Mouse (Mus musculus) right cerebral cortex, postnatal 10 days (tissue): ENCODE data around the gene Tlr12.
"Not testable (repeated sequence)": the region's sequence is repeated elsewhere in the genome, so short reads cannot be mapped to it uniquely, and the experiment has no call there.

ENCODE experiments used
- DNase-seq, 2 experiments: peaks; one replicate each; pipeline ENCODE4 v3.0.0; 2021; ENCODE audit warnings: low spot score in 2 of 2

Tlr12 gene

DNA sequence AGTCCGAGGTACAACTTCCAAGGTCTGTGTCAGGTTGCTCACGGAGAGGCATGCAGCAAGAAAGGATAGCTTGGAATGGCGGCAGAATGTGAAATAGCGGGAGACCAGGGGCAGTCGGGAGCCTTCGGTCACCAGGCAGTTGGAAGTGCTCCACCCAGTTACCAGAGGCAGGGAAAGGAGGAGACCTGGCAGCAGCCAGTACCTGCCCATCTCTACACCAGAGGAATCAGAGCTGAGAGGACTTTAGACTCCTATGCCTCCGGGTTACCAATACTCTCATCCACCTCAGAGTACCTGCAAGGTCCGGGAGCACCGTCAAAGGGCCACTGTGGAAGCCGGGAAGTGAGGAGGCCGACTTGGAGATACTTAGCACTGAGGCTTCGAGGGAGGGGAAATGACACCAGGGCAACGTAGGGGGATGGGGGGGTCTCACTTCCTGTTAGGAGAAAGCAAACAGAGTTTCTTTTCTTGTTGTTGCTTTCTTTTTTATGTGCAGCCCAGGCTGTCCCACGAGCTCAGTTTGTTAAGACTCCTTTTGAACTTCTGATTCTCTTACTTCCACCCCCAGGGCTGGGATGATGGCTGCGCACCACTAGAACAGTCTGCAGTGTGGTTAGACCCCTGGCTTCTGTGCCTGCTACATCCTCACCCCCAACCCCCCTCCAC, at the start of gene Tlr12:
Tlr12 (minus strand) TSS at position 374 of the 666 bp plus-strand sequence.
- DNase-seq = no peak

DNA sequence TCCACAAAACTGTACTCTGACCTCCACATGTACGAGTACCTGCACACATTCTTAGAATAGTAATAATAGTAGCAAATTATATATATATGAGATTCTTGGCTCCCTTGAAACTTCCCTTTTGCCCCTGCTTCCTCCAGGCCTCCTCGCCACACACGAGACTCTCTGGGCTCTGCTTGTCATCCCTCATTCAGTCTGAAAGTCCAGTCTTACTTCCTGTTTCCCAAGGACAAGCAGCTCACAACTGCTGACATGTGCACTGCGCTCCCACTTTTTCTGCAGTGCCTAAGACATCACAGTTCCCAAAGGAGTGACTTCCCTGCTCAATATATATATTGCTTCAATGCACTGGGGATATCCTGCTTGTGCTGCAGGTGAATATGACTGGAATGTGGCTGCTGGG, 48.8 kb upstream of the Tlr12 start:
- DNase-seq = not testable (repeated sequence)

GRCm38 (mm10) chr4:128666362-128666761, 47.9 kb upstream of the Tlr12 start:
- not testable (repeated sequence) for DNase-seq

DNA sequence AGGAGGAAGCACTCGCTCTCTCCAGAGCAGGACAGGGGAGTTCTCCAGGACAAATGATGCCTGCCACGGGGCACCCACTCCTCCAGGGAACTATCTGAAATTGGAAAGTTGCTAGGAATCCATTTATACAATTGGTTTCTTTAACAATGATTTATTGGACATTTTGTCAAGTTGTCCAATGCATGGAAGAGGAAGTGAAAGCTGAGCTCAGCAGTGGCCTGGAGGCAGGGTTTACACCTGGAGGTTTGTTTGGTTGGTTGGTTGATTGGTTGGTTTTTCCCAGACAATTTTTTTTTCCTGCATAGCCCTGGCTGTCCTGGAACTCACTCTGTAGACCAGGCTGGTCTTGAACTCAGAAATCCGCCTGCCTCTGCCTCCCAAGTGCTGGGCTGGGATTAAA, 45.6 kb upstream of the Tlr12 start:
- DNase-seq = no peak

GRCm38 (mm10) chr4:128661063-128661462, 42.6 kb upstream of the Tlr12 start:
- no peak for DNase-seq

GRCm38 (mm10) chr4:128660196-128660595, 41.8 kb upstream of the Tlr12 start:
- no peak for DNase-seq

DNA sequence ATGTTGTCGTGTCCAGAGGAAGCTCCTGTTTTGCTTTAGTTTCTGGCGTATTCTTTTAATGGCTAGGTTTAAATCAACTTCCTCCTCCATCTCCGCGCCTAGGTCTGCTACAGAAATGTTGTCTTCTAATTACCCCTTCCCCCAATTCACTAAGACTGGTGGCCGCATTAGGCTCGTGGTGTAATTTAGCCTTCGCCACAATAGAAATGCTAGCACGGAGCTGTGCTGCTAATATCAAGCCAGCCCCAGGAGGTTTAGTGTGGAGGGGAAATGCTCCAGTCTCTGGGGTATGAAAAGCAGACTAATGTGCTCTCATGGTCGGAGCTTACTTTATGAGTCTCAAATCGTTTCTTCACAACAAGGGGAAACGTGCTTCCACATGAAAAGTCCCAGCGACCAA, 37.0 kb upstream of the Tlr12 start:
- no peak for DNase-seq

- peak; percentile 98 to 99 for DNase-seq
Observed at GRCm38 (mm10) chr4:128654505-128655381, 36.3 kb upstream of the Tlr12 start, which contains the start of gene Phc2. Gene Phc2, plus strand, starts transcription at chr4:128654702.

GRCm38 (mm10) chr4:128652584-128653298, 34.3 kb upstream of the Tlr12 start:
- DNase-seq = no peak

DNA sequence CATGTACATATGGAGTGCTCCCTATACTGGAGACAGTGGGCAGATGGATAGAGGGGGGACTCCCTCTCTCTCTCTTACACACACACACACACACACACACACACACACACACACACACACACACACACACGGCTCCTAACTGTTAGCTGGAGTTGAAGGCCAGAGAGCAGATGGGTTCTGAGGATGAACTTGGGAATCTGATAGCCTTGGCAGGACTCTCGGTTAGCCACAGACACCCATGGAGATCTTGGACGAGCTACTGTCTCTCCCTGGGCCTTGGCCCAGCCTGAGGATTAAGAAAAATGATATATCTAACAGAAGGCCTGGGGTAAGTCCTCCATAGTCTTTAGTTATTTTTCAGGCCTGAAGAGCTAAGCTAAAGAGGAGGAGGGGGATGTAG, 33.1 kb upstream of the Tlr12 start:
- no peak for DNase-seq

DNA sequence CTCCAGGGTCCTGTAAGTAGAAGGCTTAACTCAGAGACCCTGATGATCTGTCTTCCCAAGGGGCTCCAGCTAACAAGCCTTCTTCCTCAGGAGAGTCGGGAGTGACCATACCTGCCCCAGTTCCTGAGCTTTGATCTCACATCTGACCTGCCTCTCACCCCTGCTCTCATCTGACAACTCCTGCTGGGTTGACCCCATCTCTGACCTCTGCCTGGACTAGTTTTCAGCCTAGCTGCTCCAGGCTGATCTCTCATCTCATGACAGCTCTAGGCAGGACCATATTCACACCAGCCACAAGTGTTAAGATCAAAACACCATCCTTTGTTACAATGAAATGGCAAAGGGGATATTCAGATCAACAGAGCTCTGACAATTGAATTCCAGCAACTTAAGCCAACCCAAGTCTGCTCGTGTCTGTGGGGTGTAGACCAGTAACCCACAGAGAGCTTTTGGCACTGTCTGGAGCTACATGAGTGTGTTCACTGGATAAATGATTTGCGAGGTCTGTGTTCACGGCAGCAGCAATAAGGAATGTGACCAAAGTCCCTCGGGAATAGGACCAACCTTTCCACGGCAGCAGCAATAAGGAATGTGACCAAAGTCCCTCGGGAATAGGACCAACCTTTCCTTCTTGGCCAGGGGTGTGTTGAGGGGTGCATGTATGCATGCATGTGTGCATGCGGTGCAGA, 30.3 kb upstream of the Tlr12 start:
- DNase-seq = no peak

GRCm38 (mm10) chr4:128646762-128647161, 28.3 kb upstream of the Tlr12 start:
- no peak for DNase-seq

- DNase-seq = no peak
Observed at GRCm38 (mm10) chr4:128645896-128646295, 27.5 kb upstream of the Tlr12 start.

- DNase-seq = no peak
Observed at GRCm38 (mm10) chr4:128641766-128642717, 23.6 kb upstream of the Tlr12 start.

DNA sequence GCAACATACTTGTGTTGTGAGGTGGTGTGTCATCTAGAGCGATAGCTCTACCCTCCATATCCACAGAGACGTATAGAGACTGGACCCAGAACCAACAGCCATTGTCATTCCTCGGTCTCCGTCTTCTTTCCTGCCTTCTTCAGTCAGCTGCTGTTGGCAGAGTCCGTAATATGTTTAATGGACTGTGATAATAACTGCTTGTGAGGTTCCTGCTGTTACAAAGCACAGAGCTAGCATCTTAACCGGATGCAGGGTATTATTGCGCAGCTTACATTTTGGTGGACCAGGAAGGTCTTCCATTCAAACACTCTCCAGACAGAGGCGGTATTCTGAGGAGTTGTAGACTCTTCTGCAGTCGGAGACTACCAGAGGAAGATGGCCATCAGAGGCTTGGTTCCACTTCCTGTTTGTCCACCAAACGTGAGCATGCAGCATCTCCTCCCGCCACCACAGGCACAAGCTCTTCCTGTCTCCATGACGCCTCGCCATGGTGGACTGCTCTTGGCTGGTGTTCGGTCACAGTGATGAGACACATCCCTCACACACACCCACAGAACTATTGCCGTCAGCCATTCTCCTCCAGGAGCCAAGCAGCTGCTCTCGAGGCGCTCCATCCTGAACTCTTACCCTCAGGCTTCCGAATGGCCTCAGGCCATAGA, 20.0 kb upstream of the Tlr12 start:
- peak in 1 of 2 experiments; percentile 31 for DNase-seq

DNA sequence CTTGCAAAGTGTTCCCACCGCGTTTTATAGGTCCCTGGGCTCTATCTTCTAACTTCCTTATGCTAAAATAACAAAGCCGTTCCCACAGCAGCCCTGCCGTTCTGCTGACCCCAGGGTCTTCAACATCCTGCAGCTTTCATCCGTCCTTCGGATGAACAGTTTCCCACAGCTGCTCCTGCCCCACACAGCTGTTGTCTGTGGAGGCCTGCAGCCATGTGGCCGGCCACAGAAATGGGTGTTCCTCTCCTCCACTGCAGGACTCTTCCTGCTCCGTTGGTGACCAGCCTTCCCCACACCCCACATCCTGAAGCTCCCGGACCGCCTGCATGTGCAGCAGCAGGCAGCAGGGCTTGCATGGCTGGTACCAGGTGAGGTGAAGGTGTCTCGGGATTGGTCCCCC, 18.8 kb upstream of the Tlr12 start:
- DNase-seq = no peak

DNA sequence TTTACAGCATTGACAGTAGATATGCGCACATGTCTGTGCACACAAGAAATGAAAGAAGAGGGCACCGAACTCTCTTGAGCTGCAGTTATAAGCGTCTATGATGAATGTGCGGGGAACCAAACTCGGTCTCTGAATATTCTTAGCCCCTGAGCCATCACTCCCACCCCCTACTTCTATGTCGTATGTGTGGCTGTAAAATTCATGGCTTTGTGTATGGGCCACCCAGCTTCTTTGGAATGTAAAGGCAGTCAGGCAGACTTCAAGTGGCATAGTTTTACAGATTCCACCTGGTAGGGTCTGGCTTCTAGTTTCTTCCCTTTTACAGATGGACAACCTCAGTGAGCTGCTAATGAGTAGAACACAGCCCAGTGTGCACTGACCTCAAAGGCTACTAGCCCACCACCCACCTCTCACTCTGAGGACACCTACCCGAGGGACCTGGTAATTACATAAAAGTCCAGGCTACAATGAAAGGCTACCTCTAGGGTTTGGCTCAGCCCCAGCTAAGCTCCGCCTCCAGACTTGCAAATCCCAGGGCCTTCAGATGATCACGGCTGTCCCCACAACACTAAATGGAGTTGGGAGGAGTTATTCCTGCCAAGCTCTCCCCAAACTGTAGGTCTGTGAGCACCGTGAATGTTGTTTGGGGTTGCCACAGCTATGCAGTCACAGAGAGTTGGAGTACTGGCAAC, 17.6 kb upstream of the Tlr12 start:
- no peak for DNase-seq

DNA sequence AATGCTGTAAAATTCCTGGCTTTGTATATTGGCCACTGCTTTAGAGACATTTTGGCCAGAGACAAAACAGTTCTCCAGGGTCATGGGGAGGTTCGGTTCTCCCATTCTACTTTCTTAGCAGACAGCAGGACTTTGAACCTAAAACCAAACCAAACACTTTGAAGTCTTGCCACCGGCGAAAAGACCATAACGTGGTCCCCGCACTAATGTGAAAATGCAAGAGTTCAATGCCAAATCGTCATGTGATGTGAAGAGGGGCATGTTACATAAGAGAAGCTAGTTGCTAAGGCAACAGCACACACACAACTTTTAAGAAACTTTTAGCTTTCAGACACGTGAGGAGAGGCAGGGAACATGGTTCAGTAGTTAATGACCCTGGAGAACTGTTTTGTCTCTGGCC, 17.0 kb upstream of the Tlr12 start:
- DNase-seq = no peak

GRCm38 (mm10) chr4:128621109-128621508, 2.7 kb upstream of the Tlr12 start:
- no peak for DNase-seq
